Mouse (Mus musculus): ENCODE measurements around the gene Palld. TPM values are rescaled to one million over a fixed set of nuclear protein-coding genes. Genes with fewer than 3 reads are reported as not detected.

The Palld gene
- polyA plus RNA-seq, 1 experiment from 2014 or later: 64.6 TPM

- no peaks in the 10 kb centered on the region for H3K36me3 ChIP-seq
- H3K9me3 ChIP-seq (replicated peaks): no peaks in the 10 kb centered on the region
- H3K4me3 ChIP-seq: no peak overlapping the region
- no peaks in the 10 kb centered on the region for H3K27me3 ChIP-seq
- no peak overlapping the region for H3K9ac ChIP-seq
- ATAC-seq (ENCODE audit: low FRiP score): no peak
- no peak overlapping the region for H3K27ac ChIP-seq
- no peak overlapping the region for H3K4me2 ChIP-seq (replicated peaks)
- WGBS: 86% methylated on average over 7 of the region's 7 CpGs
- H3K4me1 ChIP-seq: no peaks in the 10 kb centered on the region
These were observed 105.9 kb downstream of the Palld start for GRCm38 (mm10) chr8:61796537-61797050.

DNA sequence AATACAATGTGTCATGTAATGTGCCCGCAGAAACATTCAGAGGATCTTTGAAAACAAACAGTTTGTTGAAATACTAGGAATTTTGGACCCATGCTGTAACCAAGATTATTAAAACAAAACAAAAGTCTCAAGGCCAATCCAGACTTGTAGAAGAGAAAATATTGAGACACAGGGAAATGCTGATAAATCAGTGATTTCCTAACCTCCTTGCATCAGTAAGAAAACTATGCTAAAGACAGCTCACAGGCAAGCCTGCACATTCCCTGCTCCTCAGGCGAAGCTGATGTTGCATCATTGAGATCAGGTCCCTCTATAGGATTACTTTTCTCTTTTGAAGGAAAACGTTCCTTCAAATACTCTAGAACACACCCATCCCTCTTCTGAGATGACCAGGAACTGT lies 112.5 kb downstream of the Palld start:
- no peak for ATAC-seq (ENCODE audit: low FRiP score)
- no peak overlapping the region for H3K9ac ChIP-seq

GRCm38 (mm10) chr8:61789289-61789688 lies 113.2 kb downstream of the Palld start:
- WGBS: 95% methylated on average over 5 of the region's 5 CpGs
- Histone ChIP-seq H3K27ac (no peak overlapping the region), H3K27me3 (no peaks in the 10 kb centered on the region), H3K4me3 (no peak overlapping the region), H3K4me1 (no peaks in the 10 kb centered on the region), H3K4me2 (replicated peaks) (no peak overlapping the region), H3K36me3 (no peaks in the 10 kb centered on the region), H3K9me3 (replicated peaks) (no peaks in the 10 kb centered on the region), H3K9ac (no peak overlapping the region)
- ATAC-seq (ENCODE audit: low FRiP score): no peak

More for the DNA sequence above, 112.5 kb downstream of the Palld start:
- H3K27ac ChIP-seq: no peak overlapping the region
- no peak overlapping the region for H3K4me2 ChIP-seq (replicated peaks)
- no peak overlapping the region for H3K4me3 ChIP-seq
- H3K9me3 ChIP-seq (replicated peaks): no peaks in the 10 kb centered on the region
- WGBS: 81% methylated on average over 3 of the region's 3 CpGs
- H3K4me1 ChIP-seq: no peaks in the 10 kb centered on the region
- no peaks in the 10 kb centered on the region for H3K36me3 ChIP-seq
- no peaks in the 10 kb centered on the region for H3K27me3 ChIP-seq

DNA sequence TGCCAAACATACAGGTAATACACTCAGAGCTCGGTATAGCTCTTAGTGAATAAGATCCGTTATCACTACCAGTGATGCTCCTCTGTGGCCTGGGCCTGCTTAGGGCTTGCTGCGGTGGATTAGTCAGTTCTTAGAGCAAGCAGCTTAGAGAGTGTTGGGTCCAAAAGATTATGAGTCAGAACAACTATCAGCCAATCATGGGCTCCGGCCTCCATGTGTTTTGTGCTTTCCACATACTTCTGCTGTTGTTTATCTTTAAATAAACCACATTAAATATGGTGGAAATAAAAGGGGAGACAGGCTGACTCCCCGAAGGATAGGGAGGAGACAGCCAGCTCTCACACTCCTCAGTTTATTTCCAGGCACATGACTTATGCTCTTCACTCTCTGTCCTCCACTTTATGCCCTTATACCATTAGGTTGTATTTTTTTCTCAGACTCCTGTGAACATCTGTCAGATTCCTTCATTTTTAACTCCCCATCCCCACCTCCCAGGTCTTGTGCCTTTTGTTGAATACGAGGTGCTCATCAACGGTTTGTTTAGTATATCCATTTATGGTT lies 119.5 kb downstream of the Palld start:
- 87% methylated on average over 7 of the region's 7 CpGs for WGBS
- Histone ChIP-seq H3K9me3 (replicated peaks) (no peaks in the 10 kb centered on the region), H3K27me3 (no peaks in the 10 kb centered on the region), H3K4me2 (replicated peaks) (no peak overlapping the region), H3K36me3 (no peaks in the 10 kb centered on the region), H3K4me3 (no peak overlapping the region), H3K4me1 (peaks cover 3% of the 10 kb centered on the region; the same call in 1 of the 2 replicates), H3K27ac (no peak overlapping the region), H3K9ac (no peak overlapping the region)
- ATAC-seq (ENCODE audit: low FRiP score): no peak

- no peak for ATAC-seq (ENCODE audit: low FRiP score)
- WGBS: 70% methylated on average over 5 of the region's 5 CpGs
- H3K4me2 ChIP-seq (replicated peaks): no peak overlapping the region
- no peaks in the 10 kb centered on the region for H3K36me3 ChIP-seq
- no peaks in the 10 kb centered on the region for H3K27me3 ChIP-seq
- H3K9ac ChIP-seq: no peak overlapping the region
- H3K4me1 ChIP-seq: peaks cover 7% of the 10 kb centered on the region; the same call in 1 of the 2 replicates
- H3K4me3 ChIP-seq: no peak overlapping the region
- H3K9me3 ChIP-seq (replicated peaks): no peaks in the 10 kb centered on the region
- H3K27ac ChIP-seq: no peak overlapping the region
These were observed 121.7 kb downstream of the Palld start for GRCm38 (mm10) chr8:61780652-61781257.

DNA sequence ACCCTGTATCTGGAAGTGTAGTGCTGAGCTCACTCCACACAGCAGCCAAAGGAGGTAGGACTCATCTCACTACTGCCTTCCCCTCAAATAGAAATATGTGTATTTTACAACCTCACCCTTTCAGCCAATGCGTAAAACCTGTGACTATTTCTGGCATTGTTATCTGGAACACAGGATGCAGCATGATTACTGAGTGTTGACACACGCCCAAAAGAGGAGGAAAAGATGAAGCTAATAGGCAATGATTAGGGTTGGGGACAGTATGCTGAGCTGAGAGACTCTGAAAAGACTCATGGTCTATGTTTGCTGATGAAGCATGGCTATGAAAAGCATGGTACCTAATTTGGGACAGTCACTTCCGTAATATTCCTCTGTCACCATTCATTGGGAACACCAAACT lies 124.3 kb downstream of the Palld start:
- WGBS: 94% methylated on average over 3 of the region's 3 CpGs
- Histone ChIP-seq H3K27me3 (no peaks in the 10 kb centered on the region), H3K4me1 (peaks cover 7% of the 10 kb centered on the region; the same call in 1 of the 2 replicates), H3K9ac (no peak overlapping the region), H3K4me3 (no peak overlapping the region), H3K4me2 (replicated peaks) (no peak overlapping the region), H3K27ac (no peak overlapping the region), H3K36me3 (no peaks in the 10 kb centered on the region), H3K9me3 (replicated peaks) (no peaks in the 10 kb centered on the region)
- ATAC-seq (ENCODE audit: low FRiP score): no peak

- Histone ChIP-seq H3K36me3 (no peaks in the 10 kb centered on the region), H3K27ac (no peak overlapping the region), H3K9me3 (replicated peaks) (no peaks in the 10 kb centered on the region), H3K4me1 (peaks cover 7% of the 10 kb centered on the region; the same call in 1 of the 2 replicates), H3K27me3 (no peaks in the 10 kb centered on the region), H3K4me3 (no peak overlapping the region), H3K4me2 (replicated peaks) (no peak overlapping the region; the same call in 1 of the 2 replicates), H3K9ac (no peak overlapping the region)
- no peak for ATAC-seq (ENCODE audit: low FRiP score)
- 58% methylated on average over 9 of the region's 9 CpGs for WGBS
These were observed 125.9 kb downstream of the Palld start for GRCm38 (mm10) chr8:61776560-61776959.

DNA sequence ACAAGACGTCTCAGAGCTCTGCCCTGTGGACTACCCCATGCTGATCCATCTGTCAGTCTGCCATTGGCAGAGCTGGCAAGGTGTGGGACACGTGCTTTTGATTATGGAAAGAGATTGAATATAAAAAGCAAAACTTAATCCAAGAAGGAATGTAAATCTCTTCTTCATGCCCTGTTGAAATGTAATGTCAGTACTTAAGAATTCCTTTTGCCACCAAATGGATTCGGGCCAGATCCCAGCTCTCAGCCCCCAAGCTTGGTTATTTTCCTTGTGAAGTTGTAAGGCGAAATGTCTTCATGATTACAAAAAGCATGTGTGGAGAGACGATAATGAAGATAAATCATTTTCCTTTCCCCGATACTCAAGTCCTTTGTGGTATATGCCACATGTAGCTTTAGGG lies 126.6 kb downstream of the Palld start:
- no peak for ATAC-seq (ENCODE audit: low FRiP score)
- no peaks in the 10 kb centered on the region for H3K36me3 ChIP-seq
- H3K4me3 ChIP-seq: no peak overlapping the region
- peaks cover 7% of the 10 kb centered on the region; the same call in 1 of the 2 replicates for H3K4me1 ChIP-seq
- no peak overlapping the region for H3K4me2 ChIP-seq (replicated peaks)
- no peak overlapping the region for H3K27ac ChIP-seq
- 59% methylated on average over 6 of the region's 6 CpGs for WGBS
- no peaks in the 10 kb centered on the region for H3K9me3 ChIP-seq (replicated peaks)
- H3K27me3 ChIP-seq: no peaks in the 10 kb centered on the region
- no peak overlapping the region for H3K9ac ChIP-seq

GRCm38 (mm10) chr8:61774161-61774560 lies 128.3 kb downstream of the Palld start:
- no peak for ATAC-seq (ENCODE audit: low FRiP score)
- Histone ChIP-seq H3K4me1 (0 out of 2 replicates have a peak, but pooled peaks cover 4% of the 10 kb centered on the region), H3K36me3 (no peaks in the 10 kb centered on the region), H3K4me3 (no peak overlapping the region), H3K27me3 (no peaks in the 10 kb centered on the region), H3K27ac (no peak overlapping the region), H3K9me3 (replicated peaks) (no peaks in the 10 kb centered on the region), H3K4me2 (replicated peaks) (no peak overlapping the region), H3K9ac (no peak overlapping the region)
- WGBS: 90% methylated on average over 5 of the region's 5 CpGs

DNA sequence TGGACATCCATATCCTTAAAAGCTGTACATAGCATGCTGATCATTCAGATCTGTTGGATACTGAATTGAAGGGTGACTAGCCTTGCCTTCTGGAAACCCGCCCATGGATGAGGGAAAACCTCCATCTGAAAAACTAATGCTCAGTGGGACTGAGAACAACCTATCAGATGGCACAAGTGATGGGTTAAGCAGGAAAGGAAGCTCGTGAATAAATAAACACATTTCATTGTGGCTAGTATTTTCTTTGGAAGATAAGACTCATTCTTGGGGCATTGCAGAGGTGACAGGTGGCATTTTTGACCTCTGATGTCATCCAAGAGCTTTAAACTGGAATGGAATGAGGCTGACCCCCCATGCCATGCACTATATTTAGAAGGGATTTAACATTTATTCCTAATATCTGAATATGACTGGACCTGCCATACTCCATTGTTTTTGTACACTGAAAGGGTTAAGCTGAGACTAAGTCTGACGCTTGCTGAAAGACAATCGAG lies 128.8 kb downstream of the Palld start:
- Histone ChIP-seq H3K9me3 (replicated peaks) (no peaks in the 10 kb centered on the region), H3K27me3 (no peaks in the 10 kb centered on the region), H3K9ac (no peak overlapping the region), H3K4me2 (replicated peaks) (no peak overlapping the region), H3K4me3 (no peak overlapping the region), H3K36me3 (no peaks in the 10 kb centered on the region), H3K27ac (no peak overlapping the region), H3K4me1 (0 out of 2 replicates have a peak, but pooled peaks cover 4% of the 10 kb centered on the region)
- 73% methylated on average over 4 of the region's 4 CpGs for WGBS
- no peak for ATAC-seq (ENCODE audit: low FRiP score)

GRCm38 (mm10) chr8:61771328-61771727 lies 131.2 kb downstream of the Palld start:
- H3K36me3 ChIP-seq: no peaks in the 10 kb centered on the region
- no peak overlapping the region for H3K4me2 ChIP-seq (replicated peaks)
- ATAC-seq (ENCODE audit: low FRiP score): no peak
- H3K4me1 ChIP-seq: 0 out of 2 replicates have a peak, but pooled peaks cover under 1% of the 10 kb centered on the region
- H3K9ac ChIP-seq: no peak overlapping the region
- 67% methylated on average over 3 of the region's 3 CpGs for WGBS
- H3K27me3 ChIP-seq: no peaks in the 10 kb centered on the region
- no peak overlapping the region for H3K4me3 ChIP-seq
- no peak overlapping the region for H3K27ac ChIP-seq
- no peaks in the 10 kb centered on the region for H3K9me3 ChIP-seq (replicated peaks)

DNA sequence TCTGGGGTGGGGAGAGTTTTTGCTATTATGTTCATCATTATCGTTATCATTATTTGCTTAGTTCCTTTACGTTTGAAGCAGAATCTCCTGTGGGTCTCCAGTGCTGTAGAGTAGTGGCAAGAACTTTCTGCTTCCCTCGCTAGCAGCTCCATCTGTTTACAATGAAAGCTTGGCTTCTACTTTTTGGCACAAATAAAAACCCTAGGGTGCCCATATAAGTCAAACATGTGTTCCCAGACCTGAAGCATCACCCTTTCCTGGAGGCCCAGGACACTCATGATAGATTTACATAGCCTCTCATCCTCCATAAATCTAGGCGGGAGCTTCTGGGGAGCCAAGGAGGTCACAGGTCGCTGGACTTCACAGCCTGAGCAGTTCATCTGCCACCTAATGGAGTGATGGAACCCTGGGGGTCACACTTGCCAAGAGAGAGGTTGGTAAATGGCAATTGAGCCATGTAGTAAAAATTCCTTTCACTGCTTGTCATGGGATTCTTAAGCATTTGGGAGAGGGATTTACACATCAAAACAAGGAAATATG lies 133.1 kb downstream of the Palld start:
- no peak overlapping the region for H3K4me2 ChIP-seq (replicated peaks)
- no peaks in the 10 kb centered on the region for H3K4me1 ChIP-seq
- H3K9ac ChIP-seq: no peak overlapping the region
- H3K4me3 ChIP-seq: no peak overlapping the region
- H3K9me3 ChIP-seq (replicated peaks): no peaks in the 10 kb centered on the region
- H3K27ac ChIP-seq: no peak overlapping the region
- ATAC-seq (ENCODE audit: low FRiP score): no peak
- 66% methylated on average over 5 of the region's 5 CpGs for WGBS
- no peaks in the 10 kb centered on the region for H3K36me3 ChIP-seq
- no peaks in the 10 kb centered on the region for H3K27me3 ChIP-seq
